Mouse (Mus musculus) ovary, postnatal 36 days (tissue): Measurements from ENCODE around the gene Tsfm.
A peak's percentile ranks its signal among the peaks of the same experiment; 100 is the strongest.
"Not testable (repeated sequence)": the region's sequence is repeated elsewhere in the genome, so short reads cannot be mapped to it uniquely, and the experiment has no call there.

ENCODE experiments used
- DNase-seq: peaks from one replicate; pipeline ENCODE4 v3.0.0; 2022; ENCODE audit warnings: low spot score, mixed read lengths

Gene Tsfm

GRCm38 (mm10) chr10:127030336-127031296 lies at the start of gene Tsfm:
Tsfm (minus strand) TSS chr10:127030840.
- DNase-seq: peak; percentile 91

GRCm38 (mm10) chr10:127079665-127080391 lies 49.2 kb upstream of the Tsfm start:
- DNase-seq: no peak

GRCm38 (mm10) chr10:127078677-127079575 lies 48.3 kb upstream of the Tsfm start:
- no peak for DNase-seq

DNA sequence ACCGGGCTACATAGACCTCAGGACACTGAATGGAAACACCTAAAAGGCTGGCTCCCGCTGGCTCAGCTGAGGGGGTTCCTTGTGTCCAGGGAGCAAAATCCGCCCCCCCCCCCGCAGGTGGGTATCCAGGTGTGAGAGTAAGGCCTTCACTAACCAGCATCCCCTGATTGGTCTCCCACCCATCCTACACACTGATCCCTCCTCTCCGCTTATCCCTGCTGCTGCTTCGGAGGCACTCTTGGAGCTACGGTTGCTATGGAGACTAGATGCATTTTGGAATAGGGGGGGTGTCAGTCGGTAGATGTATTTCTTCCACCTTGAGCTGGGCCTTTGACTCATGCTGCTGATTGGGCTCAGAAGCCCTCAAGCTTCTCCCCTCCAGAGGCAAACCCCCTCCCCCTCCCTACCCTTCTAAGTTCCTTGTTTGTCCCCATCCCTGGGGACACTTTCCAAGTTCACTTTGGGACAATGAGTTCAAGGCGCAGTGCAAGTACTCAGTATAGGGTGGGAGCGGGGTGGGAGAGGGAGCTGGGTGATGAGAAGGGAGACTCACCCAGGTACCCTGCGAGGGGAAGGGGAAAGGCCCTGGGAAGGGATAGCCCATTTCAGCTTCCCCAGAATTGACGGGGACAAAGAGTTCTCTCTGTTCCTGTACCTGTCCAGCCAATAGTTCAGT lies 47.5 kb upstream of the Tsfm start:
- DNase-seq: no peak

GRCm38 (mm10) chr10:127077515-127077914 lies 46.9 kb upstream of the Tsfm start:
- no peak for DNase-seq

GRCm38 (mm10) chr10:127076082-127076481 lies 45.4 kb upstream of the Tsfm start:
- no peak for DNase-seq

DNA sequence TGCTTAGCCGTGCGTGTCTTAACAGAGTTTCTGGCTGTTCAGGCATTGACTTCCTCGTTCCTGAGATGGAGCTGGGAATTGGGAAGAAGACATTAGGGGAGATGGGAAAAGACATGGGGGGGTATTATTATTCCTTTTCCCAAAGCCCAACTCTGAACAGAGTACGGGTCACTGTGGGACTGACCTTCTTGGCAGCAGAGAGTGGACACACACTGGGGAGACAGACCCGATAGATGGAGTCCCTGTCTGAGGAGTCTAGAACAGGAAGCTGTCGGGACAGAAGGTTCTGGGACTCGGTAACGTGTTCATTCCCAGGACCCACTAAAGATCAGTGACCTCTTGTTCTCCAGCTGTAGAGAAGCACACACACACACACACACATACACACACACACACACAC lies 45.0 kb upstream of the Tsfm start:
- no peak for DNase-seq

DNA sequence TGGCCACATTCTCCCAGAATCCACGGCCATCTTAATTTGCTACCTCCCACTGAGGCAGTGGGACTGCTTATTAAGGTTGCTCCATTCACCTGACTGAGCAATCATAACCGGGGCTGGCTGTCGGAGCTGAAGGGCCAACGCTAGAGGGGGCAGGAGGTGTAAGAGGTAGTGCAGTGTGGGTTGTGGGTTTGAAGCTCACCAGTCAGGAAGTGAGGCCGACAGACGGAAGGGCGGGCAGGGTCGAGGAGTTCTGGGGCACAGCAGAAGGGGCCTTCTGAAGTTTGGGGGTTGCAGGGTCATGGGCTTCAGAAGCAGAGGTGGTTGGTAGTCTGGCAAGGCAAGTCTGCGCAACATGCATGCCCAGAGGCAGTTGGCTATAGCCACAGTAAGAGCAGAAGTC lies 44.4 kb upstream of the Tsfm start, which contains the start of gene Agap2:
Gene Agap2 (plus strand): TSS at position 205 of the 400 bp plus-strand sequence.
- no peak for DNase-seq

GRCm38 (mm10) chr10:127073981-127074380 lies 43.3 kb upstream of the Tsfm start:
- no peak for DNase-seq

- DNase-seq: not testable (repeated sequence)
These were observed 42.3 kb upstream of the Tsfm start for GRCm38 (mm10) chr10:127072969-127073368.

DNA sequence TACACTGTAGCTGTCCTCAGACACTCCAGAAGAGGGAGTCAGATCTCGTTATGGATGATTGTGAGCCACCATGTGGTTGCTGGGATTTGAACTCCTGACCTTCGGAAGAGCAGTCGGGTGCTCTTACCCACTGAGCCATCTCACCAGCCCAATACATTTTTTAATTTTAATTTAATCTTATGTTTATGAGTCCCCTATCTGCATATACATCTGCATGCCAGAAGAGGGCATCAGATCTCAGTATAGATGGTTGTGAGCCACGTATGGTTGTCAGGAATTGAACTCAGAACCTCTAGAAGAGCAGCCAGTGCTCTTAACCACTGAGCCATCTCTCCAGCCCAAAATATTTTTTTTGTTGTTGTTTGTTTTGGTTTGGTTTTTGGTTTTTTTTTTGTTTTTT lies 41.6 kb upstream of the Tsfm start:
- not testable (repeated sequence) for DNase-seq

DNA sequence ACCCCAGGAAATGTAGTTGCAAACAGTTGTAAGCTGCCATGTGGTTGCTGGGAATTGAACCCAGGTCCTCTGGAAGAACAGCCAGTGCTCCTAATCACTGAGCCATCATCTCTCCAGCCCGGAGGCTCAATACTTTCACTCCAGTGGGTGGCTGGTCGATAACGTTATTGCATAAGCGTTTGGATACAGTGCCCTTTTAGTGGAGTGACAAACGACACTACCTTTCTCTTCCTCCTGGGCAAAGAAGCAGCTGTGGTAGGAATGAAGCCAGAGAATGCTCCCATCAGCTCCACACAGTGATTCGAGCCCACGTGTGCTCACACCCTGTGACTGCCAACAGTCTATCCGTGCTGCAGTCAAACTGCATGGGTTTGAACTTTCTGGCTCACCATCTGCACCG lies 40.6 kb upstream of the Tsfm start:
- no peak for DNase-seq

GRCm38 (mm10) chr10:127070190-127071121 lies 39.8 kb upstream of the Tsfm start, which contains the start of gene Tspan31:
Tspan31 (minus strand) TSS chr10:127070264.
- peak; percentile 81 for DNase-seq

- no peak for DNase-seq
These were observed 38.9 kb upstream of the Tsfm start for GRCm38 (mm10) chr10:127069281-127070189.

GRCm38 (mm10) chr10:127068360-127069038 lies 37.9 kb upstream of the Tsfm start:
- no peak for DNase-seq

DNA sequence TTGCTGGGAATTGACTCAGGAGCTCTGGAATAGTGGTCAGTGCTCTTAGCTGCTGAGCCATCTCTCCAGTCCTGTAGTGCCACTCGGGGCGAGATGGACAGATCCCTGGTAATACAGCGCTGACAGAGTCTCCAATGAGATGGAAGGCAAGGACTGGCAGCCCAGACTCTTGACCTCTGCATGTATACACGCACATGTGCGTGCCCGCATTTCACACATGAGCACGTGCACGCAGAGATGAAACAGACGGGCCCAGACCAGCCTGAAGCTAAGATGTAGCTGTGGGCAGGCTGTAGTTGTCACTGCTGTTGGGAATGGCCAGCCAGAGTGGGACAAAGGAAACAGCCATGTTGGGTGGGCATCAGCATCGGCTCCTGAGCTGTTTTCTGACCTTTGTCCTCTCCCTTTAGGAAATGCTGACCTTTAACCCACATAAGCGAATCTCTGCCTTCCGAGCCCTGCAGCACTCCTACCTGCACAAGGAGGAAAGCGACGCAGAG lies 35.9 kb upstream of the Tsfm start:
- no peak for DNase-seq

GRCm38 (mm10) chr10:127065981-127066380 lies 35.3 kb upstream of the Tsfm start:
- DNase-seq: no peak
